Mouse (Mus musculus) liver, adult 2 months (tissue): Measurements from ENCODE around the gene Tph2.

Experiments used
- CTCF ChIP-seq: fragments of 200-500 bp; IDR thresholded peaks from 2 replicates; pipeline ENCODE4 v1.5.1; 2011; ENCODE audit warnings: low read depth, low read length, control low read depth
- POLR2A ChIP-seq: fragments of 200-500 bp; IDR thresholded peaks from 2 replicates; pipeline ENCODE4 v1.6.1; 2011; ENCODE audit warnings: low read length, control low read depth; ENCODE audit not compliant: insufficient read depth; ENCODE audit errors: extremely low read depth

DNA sequence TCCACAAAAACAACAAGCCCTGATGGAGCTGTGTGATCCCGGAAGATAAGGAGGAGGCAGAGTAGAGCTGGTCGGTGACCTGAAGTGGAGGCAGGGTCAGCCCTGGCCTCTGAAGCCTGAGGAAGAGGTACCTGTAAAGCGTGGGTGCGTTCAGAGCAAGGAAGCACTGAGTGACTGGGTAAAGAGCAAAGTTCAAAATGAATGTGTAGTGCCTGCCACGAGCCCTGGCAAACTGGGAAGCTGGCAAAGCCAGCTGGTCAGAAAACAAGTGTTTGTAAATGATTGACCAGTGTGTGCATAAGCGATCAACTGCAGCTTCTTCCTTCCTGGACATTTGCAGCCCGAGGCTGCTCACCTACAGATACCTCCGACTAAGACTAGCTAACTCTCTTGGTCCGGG is 149.1 kb downstream of the Tph2 start:
- no peak for TF ChIP-seq CTCF
- TF ChIP-seq POLR2A, result no peak
